In the genomic region with DNA sequence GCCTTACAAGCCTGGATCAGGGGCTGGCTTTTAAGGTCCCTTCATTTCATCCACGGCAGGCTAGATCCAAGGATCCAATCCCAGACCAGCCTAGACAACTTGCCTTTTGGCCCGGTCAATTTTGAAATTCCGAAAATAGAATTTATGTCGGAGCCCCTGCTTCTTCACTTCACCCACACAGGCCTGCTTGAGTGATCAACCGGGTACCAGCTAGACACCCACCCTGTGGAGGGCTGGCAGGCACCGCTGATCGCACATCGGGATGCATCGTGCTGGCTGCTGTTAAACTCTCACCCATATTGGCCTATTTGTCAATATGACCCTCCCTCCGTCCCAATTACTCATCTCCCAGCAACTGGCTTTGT, we compare ENCODE assay signal across 11 mouse cellular contexts. TPM values are rescaled to one million over a fixed set of nuclear protein-coding genes. Genes with fewer than 3 reads are reported as not detected.
A peak's percentile ranks its signal among the peaks of the same experiment; 100 is the strongest.
DNase-seq lines count a peak whose midpoint lies in the region; ATAC-seq lines count a peak whose summit lies in the region.
"Had no signal": no experiment of that assay in that cellular context is flagged by ENCODE, and none has a peak within 500 bp of the region (broad histone marks: within the 10 kb centered on the region; RNA-seq: fewer than 3 reads in every experiment).

No protein-coding gene starts in this region.

- 0 out of 2 replicates have a peak overlapping the region, but pooled peaks have one; percentile 3 for H3K4me3 ChIP-seq in forebrain, embryonic 11.5 days (ENCODE audit: low read depth, low read length)
- H3K4me3 ChIP-seq in forebrain, embryonic 14.5 days (ENCODE audit: low read depth, low read length), result no peak overlapping the region
- H3K4me3 ChIP-seq in megakaryocyte, embryonic 14.5 days (replicated peaks), result peak overlapping the region; percentile 60
- H3K4me3 ChIP-seq in liver, embryonic 12.5 days, result peak overlapping the region; percentile 30; the same call in 1 of the 2 replicates
- H3K4me3 ChIP-seq in stomach, embryonic 14.5 days (ENCODE audit: low read depth, low read length), result peak overlapping the region; percentile 46
- H3K4me3 ChIP-seq: myocyte had no signal

- H3K9me3 ChIP-seq in forebrain, embryonic 11.5 days (ENCODE audit: control insufficient read depth, low read length), result no peaks in the 10 kb centered on the region
- no peaks in the 10 kb centered on the region for H3K9me3 ChIP-seq in forebrain, embryonic 14.5 days (replicated peaks; ENCODE audit: control insufficient read depth, low read length)
- H3K9me3 ChIP-seq in megakaryocyte, embryonic 14.5 days, result peaks cover 20% of the 10 kb centered on the region
- H3K9me3 ChIP-seq in liver, embryonic 12.5 days (replicated peaks), result no peaks in the 10 kb centered on the region
- no peaks in the 10 kb centered on the region for H3K9me3 ChIP-seq in stomach, embryonic 14.5 days (ENCODE audit: control insufficient read depth, low read depth, low read length)

- H3K27ac ChIP-seq in forebrain, embryonic 11.5 days (ENCODE audit: low read depth, low read length), result no peak overlapping the region
- no peak overlapping the region for H3K27ac ChIP-seq in forebrain, embryonic 14.5 days (ENCODE audit: low read depth, low read length)
- H3K27ac ChIP-seq in liver, embryonic 12.5 days, result no peak overlapping the region
- peak overlapping the region; percentile 64; the same call in 1 of the 2 replicates for H3K27ac ChIP-seq in stomach, embryonic 14.5 days (ENCODE audit: low read length)

- H3K4me1 ChIP-seq in forebrain, embryonic 11.5 days (replicated peaks; ENCODE audit: control insufficient read depth, insufficient read depth, low read length), result peaks cover 13% of the 10 kb centered on the region; the same call in 1 of the 2 replicates
- H3K4me1 ChIP-seq in forebrain, embryonic 14.5 days (ENCODE audit: control insufficient read depth, insufficient read depth, low read length), result peaks cover 7% of the 10 kb centered on the region; the same call in 1 of the 2 replicates
- peaks cover 62% of the 10 kb centered on the region for H3K4me1 ChIP-seq in megakaryocyte, embryonic 14.5 days
- H3K4me1 ChIP-seq in liver, embryonic 12.5 days, result peaks cover 24% of the 10 kb centered on the region
- peaks cover 7% of the 10 kb centered on the region; the same call in 1 of the 2 replicates for H3K4me1 ChIP-seq in stomach, embryonic 14.5 days (ENCODE audit: control insufficient read depth, insufficient read depth, low read length)

- 0 out of 2 replicates have a peak overlapping the region, but pooled peaks have one; percentile 8 for H3K4me2 ChIP-seq in forebrain, embryonic 11.5 days (ENCODE audit: low read depth, low read length, severe bottlenecking)
- no peak overlapping the region for H3K4me2 ChIP-seq in forebrain, embryonic 14.5 days (ENCODE audit: low read length)
- H3K4me2 ChIP-seq in liver, embryonic 12.5 days, result peak overlapping the region; percentile 43
- H3K4me2 ChIP-seq in stomach, embryonic 14.5 days (replicated peaks; ENCODE audit: low read depth, low read length), result peak overlapping the region; percentile 24; the same call in 1 of the 2 replicates

- H3K27me3 ChIP-seq in forebrain, embryonic 11.5 days (ENCODE audit: control insufficient read depth, insufficient read depth, low read length), result peaks cover 83% of the 10 kb centered on the region
- H3K27me3 ChIP-seq in forebrain, embryonic 14.5 days (replicated peaks; ENCODE audit: control insufficient read depth, insufficient read depth, low read length), result peaks cover 93% of the 10 kb centered on the region
- peaks cover 91% of the 10 kb centered on the region for H3K27me3 ChIP-seq in megakaryocyte, embryonic 14.5 days (replicated peaks)
- peaks cover 95% of the 10 kb centered on the region for H3K27me3 ChIP-seq in liver, embryonic 12.5 days (replicated peaks)
- peaks cover 40% of the 10 kb centered on the region for H3K27me3 ChIP-seq in stomach, embryonic 14.5 days (ENCODE audit: control insufficient read depth, insufficient read depth, low read length)

- DNase-seq in forebrain, embryonic 11.5 days (ENCODE audit: low spot score), result peak; percentile 61
- no peak for DNase-seq in forebrain, embryonic 14.5 days (ENCODE audit: low spot score)
- no peak for DNase-seq in gastrocnemius, adult 18-20 months (ENCODE audit: low spot score)
- DNase-seq in thymus, postnatal 36 days, result no peak

- WGBS in forebrain, embryonic 11.5 days, result 2% methylated on average over 10 of the region's 10 CpGs
- WGBS in forebrain, embryonic 14.5 days, result 3% methylated on average over 10 of the region's 10 CpGs
- 7% methylated on average over 10 of the region's 10 CpGs for WGBS in liver, embryonic 12.5 days (ENCODE audit: insufficient replicate concordance)
- WGBS in stomach, embryonic 14.5 days, result 3% methylated on average over 10 of the region's 10 CpGs

- no peaks in the 10 kb centered on the region for H3K36me3 ChIP-seq in forebrain, embryonic 11.5 days (ENCODE audit: control insufficient read depth, insufficient read depth, low read length)
- H3K36me3 ChIP-seq in forebrain, embryonic 14.5 days (ENCODE audit: control insufficient read depth, insufficient read depth, low read length), result no peaks in the 10 kb centered on the region
- H3K36me3 ChIP-seq in megakaryocyte, embryonic 14.5 days (replicated peaks; ENCODE audit: low read length), result no peaks in the 10 kb centered on the region
- no peaks in the 10 kb centered on the region for H3K36me3 ChIP-seq in liver, embryonic 12.5 days
- H3K36me3 ChIP-seq in stomach, embryonic 14.5 days (ENCODE audit: control insufficient read depth, insufficient read depth, low read length), result no peaks in the 10 kb centered on the region

- no peak for ATAC-seq in forebrain, embryonic 11.5 days (replicated peaks; ENCODE audit: low FRiP score)
- ATAC-seq in forebrain, embryonic 14.5 days, result no peak
- no peak for ATAC-seq in megakaryocyte, adult 5-6 weeks (ENCODE audit: poor library complexity, severe bottlenecking)
- no peak for ATAC-seq in liver, embryonic 12.5 days
- no peak for ATAC-seq in stomach, embryonic 14.5 days (ENCODE audit: insufficient number of reproducible peaks, insufficient read depth, low FRiP score, low read depth)

- H3K9ac ChIP-seq in forebrain, embryonic 11.5 days (ENCODE audit: low read length), result no peak overlapping the region
- H3K9ac ChIP-seq in forebrain, embryonic 14.5 days (ENCODE audit: low read length), result no peak overlapping the region
- no peak overlapping the region for H3K9ac ChIP-seq in liver, embryonic 12.5 days
- H3K9ac ChIP-seq in stomach, embryonic 14.5 days (replicated peaks; ENCODE audit: low read depth, low read length), result peak overlapping the region; percentile 43

RNA-seq across cellular contexts. Expression of gene Foxa1, which starts 3.1 kb away (rescaled TPM):
- polyA plus RNA-seq in forebrain, embryonic 11.5 days (2014; fragmentation: Nextera tagmentation; extraction: Ambion mirVana), result 1.7 and 1.9 TPM in 2 replicates
- 0.63 and 0.75 TPM in 2 replicates for polyA plus RNA-seq in forebrain, embryonic 14.5 days (2014; fragmentation: Nextera tagmentation; extraction: Ambion mirVana)
- not detected in 2 replicates for polyA plus RNA-seq in megakaryocyte, embryonic 14.5 days (2012; ENCODE audit: insufficient read depth, low replicate concordance)
- not detected in 2 replicates for total RNA-seq in megakaryocyte, adult 5-6 weeks (2015)
- total RNA-seq in megakaryocyte, adult 5-6 weeks (2017), result not detected in 2 replicates
- polyA plus RNA-seq in liver, embryonic 12.5 days (2016; fragmentation: Nextera tagmentation; extraction: Ambion mirVana), result 2.4 and 2.6 TPM in 2 replicates
- polyA plus RNA-seq in stomach, embryonic 14.5 days (2014; fragmentation: Nextera tagmentation; extraction: Ambion mirVana), result 19.6 and 20.0 TPM in 2 replicates
- not detected for total RNA-seq in gastrocnemius, adult 18-20 months (2021)
- total RNA-seq: left cerebral cortex, postnatal 10 days had no signal
- polyA plus RNA-seq: C2C12, myocyte had no signal

RNA-seq across cellular contexts. Expression of gene Ttc6, which starts 20.3 kb away (rescaled TPM):
- polyA plus RNA-seq in forebrain, embryonic 11.5 days (2014; fragmentation: Nextera tagmentation; extraction: Ambion mirVana), result 0.44 and 0.57 TPM in 2 replicates
- 0.24 and 0.61 TPM in 2 replicates for polyA plus RNA-seq in forebrain, embryonic 14.5 days (2014; fragmentation: Nextera tagmentation; extraction: Ambion mirVana)
- polyA plus RNA-seq in megakaryocyte, embryonic 14.5 days (2012; ENCODE audit: insufficient read depth, low replicate concordance), result not detected in 2 replicates
- total RNA-seq in megakaryocyte, adult 5-6 weeks (2015), result not detected in 2 replicates
- total RNA-seq in megakaryocyte, adult 5-6 weeks (2017), result not detected in 2 replicates
- polyA plus RNA-seq in liver, embryonic 12.5 days (2016; fragmentation: Nextera tagmentation; extraction: Ambion mirVana), result 0.08 and 0.11 TPM in 2 replicates
- 9.0 and 11.4 TPM in 2 replicates for polyA plus RNA-seq in stomach, embryonic 14.5 days (2014; fragmentation: Nextera tagmentation; extraction: Ambion mirVana)
- not detected for total RNA-seq in gastrocnemius, adult 18-20 months (2021)
- polyA plus RNA-seq: C2C12, myocyte had no signal
